Mouse (Mus musculus) retina, postnatal 7 days (tissue): Measurements from ENCODE around the gene Thpo.
A peak's percentile ranks its signal among the peaks of the same experiment; 100 is the strongest.

ENCODE experiments used
- DNase-seq: peaks from one replicate; pipeline ENCODE4 v3.0.0-alpha.2; 2012; ENCODE audit warnings: low read depth, low spot score

Thpo gene

DNA sequence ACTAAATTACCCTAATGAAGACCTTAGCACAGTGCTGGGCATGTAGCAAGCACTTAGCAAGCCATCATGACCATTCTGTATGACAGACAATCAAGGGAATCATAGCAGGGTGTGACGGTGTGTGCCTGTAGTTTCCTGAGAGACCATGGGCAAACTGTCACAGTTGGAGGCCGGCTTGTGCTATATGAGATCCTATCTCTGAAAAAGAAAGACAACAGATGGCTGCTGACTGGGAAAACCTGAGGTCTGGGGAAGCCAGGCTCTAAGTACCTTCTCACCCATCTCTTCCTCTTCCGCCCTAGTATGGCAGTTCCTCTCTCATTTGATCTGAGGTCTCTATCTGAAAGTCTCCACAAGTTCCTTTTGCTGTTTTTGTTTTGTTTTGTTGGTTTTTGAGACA is 28.5 kb downstream of the Thpo start:
- no peak for DNase-seq

DNA sequence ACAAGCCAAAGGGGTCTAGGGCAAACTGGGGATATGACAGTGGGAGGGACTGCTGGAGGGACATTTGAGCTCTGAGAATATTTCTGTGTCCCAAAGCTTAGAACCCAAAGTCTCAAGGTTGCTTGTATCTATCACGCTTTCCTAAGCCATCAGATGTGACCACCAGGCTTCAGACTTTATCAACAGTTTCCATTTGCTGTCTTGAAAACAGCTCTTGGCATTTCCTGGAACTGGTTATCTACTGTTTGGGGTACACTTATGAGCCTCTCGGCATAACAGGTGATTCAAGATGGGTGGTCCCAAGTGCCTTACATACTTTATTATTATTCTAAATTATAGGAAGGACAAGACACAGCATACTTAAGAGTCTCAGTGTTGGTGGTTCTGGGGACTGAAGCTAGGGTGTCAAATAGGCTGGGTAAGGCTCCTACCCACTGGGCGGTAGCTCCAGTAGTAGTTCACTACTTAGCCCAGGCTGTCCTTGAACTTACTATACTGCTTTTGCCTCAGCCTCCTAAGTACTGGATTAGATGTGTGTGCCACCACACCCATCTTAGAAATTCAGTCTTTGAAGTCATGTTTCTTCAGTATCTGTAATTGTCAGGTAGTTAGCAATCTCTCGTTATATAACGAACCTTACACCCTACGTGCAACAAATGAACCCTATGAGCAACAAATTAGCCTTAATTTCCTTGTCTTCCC is 30.5 kb downstream of the Thpo start:
- DNase-seq = no peak

DNA sequence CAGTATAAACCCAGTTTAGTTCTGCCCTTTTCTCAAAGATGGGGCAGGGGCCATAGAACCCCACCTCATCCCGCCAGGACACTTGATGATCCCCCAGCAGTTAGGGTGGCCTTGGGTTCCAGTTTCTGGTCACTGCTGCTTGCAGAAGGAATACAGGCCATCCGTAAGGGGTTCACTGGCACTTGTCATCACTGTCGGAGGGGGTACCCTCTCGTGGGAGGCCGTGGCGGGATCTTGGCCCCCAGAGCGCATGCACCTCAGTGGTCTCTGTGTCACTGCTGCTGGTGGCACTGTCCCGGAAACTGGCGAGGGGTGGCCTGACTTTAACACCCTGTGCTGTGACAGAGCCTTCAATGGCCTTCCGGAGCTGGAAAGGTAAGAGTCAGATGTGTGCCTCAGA is 31.2 kb downstream of the Thpo start:
- DNase-seq = no peak

DNA sequence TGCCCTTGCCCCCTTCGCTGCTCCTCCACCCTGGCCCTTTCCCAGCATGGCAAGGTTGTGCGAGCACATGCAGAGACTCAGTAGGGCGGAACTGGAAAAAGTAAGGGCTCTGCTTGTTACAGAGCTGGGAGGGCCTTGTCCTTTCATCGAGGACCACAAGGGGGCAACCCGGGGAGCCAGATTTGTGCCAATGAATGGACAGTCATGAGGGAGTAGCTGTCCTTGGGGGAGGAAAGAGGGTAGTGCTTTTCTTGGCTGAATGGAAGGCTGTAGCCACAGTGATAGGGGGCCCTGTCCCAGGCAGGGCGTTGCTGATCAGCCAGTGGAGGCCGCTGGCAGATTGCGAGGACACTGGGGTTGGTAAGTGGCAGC is 31.8 kb downstream of the Thpo start:
- no peak for DNase-seq

DNA sequence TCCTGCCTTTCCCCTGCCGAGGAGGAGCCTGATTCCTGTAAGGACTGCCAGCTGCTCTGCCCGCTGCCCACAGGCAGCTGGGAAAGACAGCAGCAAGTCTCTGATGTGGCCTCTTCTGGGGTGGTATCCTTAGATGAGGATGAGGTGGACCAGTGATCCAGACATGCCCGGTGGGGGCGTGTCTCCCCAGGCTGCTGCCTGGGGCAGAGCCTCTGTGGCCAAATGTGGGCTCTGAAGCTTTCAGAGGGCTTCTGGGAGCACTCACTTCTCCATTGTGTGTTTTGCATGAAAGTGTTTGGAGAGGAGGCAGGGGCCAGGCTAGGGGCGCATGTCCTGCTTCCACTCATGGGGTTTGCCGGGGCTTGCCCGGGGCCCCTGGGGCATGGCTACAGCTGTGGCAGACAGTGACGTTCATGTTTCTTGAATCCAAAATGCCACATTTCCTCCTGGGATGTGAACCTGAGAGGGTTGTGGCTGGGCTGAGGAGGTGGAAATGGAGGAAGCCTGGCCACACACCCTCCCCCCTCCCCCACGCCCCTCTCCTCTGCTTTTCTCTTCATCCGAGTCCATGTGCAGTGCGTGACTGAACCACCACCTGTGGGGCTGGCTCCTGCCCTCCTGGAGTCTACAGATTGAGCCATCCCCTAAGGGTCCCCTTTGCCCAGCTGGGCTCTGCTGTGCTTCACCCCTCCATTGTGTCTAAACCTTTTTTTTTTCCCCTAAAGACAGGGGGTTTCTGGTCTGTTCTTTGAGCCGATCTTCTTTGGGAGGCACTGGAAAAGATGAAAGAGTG is 32.4 kb downstream of the Thpo start:
- DNase-seq = no peak

DNA sequence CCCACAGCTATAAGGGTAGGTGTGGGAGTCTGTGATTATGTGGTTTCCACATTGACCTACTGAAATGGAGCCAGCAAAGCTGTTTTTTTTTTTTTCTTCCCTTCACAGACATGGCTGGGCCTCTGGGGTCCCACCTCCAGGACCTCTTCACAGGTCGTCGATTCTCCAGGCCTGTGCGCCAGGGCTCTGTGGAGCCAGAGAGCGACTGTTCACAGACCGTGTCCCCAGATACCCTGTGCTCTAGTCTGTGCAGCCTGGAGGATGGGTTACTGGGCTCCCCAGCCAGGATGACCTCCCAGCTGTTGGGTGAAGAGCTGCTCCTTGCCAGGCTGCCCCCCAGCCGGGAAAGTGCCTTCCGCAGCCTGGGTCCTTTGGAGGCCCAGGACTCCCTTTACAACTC is 33.0 kb downstream of the Thpo start:
- no peak for DNase-seq

DNA sequence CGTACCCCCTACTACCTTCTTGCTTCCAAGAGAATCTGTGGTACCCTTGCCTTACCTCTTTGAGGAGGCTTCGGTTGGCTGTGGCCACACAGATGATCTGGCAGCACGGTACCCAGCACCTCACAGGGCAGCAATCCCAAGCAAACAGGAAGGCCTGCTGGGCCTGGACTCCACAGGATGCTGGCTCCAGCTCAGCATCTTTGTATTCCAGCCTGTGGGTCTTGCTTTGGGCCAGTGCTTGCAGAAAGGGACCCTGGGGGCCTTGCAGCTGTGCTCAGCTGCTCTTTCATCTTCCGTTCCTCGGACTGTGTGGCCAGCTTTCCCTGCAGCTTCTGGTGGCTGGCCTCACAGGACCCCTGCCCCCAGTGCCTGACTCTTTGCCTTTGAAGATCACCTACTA is 34.3 kb downstream of the Thpo start:
- DNase-seq = no peak

DNA sequence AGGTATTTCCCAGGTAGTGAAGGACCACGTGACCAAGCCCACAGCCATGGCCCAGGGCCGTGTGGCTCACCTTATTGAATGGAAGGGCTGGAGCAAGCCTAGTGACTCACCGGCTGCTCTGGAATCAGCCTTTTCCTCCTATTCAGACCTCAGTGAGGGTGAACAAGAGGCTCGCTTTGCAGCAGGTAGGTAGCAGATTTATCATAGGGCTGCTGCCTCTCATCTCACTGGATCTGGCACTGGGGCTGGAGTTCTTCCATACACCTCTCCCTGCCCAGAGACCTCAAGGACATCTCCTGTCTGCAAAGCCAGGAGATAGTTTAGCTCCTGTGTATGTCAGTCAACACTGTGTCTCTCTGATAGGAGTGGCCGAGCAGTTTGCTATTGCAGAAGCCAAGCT is 35.0 kb downstream of the Thpo start:
- DNase-seq = no peak

DNA sequence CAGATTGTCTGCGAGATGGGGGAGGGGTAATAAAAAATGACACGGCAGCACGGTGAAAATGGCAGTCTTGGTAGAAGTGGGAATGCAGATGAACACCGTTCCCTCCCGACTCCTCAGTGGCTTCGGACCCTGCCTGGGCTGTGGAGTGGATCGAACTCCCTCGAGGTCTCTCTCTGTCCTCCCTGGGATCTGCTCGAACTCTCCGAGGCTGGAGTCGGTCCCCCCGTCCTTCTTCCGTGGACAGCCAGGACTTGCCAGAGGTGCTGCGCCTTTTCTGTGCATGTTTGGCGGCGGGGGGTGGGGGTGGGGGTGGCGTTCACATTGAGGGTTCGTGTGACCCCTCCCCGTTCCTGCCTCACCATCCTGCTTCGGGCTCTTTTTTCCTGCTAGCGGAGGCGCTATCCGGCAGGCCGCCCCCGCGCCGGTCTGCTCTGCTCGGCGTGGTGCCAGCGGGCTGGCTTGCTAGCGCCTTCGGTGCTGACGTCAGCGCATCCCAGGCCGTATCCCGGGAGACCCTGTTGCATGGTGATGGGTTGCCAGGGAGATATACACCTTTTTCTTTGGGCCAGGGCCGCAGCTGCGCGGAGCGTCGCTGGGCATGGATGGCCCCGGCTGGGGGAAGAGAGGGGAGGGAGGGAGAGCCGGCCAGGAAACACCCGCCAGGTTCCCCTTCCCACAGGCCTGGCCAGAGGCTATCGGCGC is 38.5 kb downstream of the Thpo start:
- DNase-seq = peak; percentile 68

DNA sequence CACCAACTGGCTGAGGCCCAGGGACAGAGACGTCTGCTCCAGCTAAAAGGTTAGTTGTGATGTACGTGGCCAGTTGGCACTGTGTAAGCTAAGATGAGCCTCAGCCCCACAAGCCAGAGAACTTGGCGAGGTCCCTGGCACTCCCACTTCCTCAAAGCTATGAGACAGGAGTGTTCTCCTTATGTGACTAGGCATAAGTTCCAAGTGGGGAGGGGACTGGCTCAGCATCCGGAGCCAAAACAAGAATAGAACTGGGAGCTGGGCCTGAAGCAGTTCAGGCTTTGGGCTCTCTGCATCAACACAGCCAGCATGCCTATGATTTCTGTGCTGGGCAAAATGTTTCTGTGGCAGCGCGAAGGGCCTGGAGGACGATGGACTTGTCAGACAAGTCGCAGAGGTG is 39.5 kb downstream of the Thpo start:
- DNase-seq = no peak

DNA sequence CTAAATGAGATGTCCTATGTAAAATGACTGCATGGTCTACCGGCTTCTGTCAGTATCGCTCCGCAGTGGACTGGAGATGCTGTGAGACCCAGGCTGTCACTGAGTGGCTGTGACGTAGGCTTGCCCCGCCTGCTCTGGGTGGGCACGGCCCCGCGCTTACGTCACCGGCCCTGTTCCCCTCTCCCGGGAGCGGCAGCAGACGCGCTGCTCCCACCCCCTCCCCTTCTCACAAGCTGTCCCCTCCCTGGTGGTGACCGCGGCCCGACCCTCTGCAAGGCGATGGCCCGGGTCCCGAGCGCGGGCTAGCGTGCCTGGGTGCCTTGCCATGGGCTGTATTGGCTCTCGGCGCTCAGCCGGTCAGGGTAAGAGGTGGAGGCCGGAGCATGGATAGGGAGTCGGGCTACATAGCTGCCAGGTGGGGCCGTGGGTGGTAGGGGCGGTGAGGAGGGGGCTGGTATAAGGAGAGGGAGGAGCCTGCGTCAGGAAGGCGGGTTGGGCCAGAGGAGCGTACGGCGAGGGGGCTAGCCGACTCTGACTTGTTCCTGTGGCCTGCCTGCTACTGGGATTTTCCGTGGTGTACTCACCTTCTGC is 41.1 kb downstream of the Thpo start, which contains the start of gene Fam131a:
Gene Fam131a, plus strand, starts transcription at position 131 of the 591 bp plus-strand sequence.
- peak; percentile 73 for DNase-seq

DNA sequence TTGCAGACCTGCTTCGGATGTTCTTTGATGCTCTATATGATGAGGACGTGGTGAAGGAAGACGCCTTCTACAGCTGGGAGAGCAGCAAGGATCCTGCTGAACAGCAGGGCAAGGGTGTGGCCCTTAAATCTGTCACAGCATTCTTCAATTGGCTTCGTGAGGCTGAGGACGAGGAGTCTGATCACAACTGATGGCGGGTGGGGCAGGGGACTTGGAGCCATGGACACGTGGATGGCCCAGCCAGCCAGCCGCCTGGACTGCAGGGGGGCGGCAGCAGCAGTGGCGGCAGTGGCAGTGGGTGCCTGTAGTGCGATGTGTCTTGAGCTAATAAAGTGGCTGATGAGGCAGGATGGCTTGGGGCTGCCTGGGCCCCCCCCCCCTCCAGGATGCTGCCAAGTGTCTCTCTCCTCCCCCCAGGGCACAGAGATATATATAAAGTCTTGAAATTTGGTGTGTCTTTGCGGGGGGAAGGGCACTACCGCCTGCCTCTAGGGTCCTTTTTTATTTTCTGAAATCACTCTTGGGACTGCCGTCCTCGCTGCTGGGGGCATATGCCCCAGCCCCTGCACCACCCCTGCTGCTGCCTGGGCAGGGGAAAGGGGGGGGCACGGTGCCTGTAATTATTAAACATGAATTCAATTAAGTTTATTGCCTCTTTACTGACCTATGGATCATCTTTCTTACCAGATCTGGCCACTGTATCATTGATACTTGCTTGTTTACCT is 41.9 kb downstream of the Thpo start:
- DNase-seq = no peak

DNA sequence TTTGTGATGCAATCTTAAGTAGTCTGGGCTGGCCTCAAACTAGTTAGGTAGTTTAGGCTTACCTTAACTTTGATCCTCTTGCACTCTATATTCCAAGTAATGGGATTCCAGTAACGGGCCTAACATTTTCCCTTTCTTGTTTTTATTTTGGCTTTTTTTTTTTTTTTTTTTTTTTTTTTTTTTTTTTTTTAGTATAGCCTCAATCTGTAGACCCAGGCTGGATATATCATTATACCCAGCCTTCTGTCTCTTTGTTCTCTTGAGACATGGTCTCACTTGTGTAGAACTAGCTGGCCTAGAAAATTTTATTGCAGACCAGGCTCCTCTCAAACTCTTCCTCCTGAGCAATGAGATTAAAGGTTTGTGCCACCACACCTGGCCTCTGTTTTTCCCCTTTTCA is 42.7 kb downstream of the Thpo start:
- DNase-seq = no peak

DNA sequence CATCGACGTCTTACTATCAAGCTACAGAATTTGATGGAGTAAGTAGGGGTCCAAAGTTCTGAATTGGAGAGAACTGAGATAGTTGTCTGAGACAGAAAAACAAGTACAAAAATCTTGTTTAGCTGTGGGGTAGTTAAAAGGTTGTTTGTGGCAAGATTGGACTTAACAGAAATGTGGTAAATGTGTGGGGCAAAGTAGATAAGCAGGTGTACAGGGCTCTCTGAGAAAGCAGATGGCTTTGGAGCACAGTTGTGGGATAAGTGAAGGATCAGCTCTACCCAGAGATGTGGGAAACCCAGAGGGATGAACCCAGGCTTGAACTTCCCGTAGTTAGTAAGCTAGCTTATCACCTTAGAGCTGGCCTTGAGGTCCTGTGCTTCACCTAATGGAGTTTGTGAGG is 43.5 kb downstream of the Thpo start:
- no peak for DNase-seq

DNA sequence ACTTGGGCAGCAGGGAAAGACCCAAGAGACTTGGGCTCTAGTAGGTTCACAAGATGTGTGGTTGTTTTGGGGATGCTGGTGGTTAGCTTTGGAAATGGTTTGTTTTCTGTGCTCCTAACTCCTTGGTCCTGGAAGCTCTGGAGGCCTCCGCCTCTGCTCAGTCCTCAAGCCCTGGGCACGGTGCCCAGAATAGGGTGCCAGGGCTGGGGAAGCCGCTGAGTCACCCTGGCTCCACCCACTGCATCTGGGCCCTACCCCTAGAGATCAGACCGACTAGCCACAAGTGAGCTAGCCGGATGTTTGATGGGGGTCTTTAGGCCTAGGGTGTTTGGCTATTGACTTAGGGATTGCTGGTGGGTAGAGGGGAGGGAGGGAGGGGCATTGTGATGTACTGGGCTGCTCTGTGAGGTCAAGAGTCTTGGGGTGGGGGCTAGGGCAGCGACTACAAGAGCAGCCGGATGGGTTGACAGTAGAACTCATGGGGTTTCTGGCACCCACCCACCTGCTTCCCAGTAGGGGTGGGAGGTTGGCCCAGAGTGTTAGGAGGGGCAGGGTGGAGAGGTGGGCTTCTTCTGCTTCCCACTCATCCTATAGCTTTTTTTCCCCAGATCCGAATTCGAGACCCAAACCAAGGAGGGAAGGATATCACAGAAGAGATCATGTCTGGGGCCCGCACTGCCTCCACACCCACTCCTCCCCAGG is 56.2 kb downstream of the Thpo start:
- no peak for DNase-seq

DNA sequence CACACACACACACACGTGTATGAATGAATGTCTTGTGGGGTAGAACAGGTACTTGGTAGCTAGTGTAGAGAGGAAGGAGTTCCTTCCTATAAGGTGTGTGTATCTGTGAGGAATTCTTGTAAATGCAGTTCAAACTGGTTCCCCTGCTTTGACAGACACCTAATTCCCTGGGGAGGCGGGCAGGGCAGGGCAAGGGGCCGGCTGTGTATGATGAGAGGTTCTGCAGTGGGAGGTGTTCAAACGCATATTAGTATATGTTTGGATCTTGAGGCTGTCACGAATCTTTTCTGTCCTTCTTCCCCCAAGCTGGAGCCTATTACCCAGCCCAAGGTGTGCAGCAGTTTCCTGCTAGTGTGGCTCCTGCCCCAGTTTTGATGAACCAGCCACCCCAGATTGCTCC is 56.9 kb downstream of the Thpo start:
- DNase-seq = no peak

DNA sequence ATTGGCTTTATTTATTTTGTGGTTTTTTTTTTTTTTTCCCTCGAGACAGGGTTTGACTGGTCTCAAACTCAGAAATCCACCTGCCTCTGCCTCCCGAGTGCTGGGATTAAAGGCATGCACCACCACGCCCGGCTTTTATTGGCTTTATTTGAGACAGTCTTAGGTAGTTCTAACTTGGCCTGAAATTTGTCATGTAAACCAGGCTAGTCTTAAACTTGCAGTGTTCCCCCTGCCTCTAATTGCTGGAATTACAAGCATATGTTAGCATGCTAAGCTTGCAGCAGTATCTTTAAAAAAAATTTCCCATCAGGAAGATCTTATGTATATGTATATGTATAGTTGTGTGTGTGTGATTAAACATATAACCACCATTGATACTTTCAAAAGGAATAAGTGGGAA is 57.6 kb downstream of the Thpo start:
- DNase-seq = no peak

DNA sequence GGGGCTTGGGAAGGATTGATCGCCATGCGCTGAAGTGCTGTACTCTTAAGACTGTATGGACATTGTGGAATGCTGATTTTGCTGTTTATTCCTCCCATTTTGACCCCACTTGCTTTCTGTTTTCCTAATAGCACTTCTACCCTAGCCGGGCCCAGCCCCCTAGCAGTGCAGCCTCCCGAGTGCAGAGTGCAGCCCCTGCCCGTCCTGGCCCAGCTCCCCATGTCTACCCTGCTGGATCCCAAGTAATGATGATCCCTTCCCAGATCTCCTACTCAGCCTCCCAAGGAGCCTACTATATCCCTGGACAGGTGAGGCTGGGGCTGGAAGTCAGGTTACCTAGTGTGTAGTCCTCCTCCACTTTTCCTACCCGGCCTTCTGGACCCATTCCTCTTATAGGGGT is 59.1 kb downstream of the Thpo start:
- DNase-seq = no peak
